Mouse (Mus musculus): ENCODE measurements around the gene Scgb1b29. TPM values are rescaled to one million over a fixed set of nuclear protein-coding genes. Genes with fewer than 3 reads are reported as not detected.
"Not testable (repeated sequence)": the region's sequence is repeated elsewhere in the genome, so short reads cannot be mapped to it uniquely, and the experiment has no call there.

Scgb1b29 gene
- not detected in 2 replicates for polyA plus RNA-seq (2012; rRNA removed)

DNA sequence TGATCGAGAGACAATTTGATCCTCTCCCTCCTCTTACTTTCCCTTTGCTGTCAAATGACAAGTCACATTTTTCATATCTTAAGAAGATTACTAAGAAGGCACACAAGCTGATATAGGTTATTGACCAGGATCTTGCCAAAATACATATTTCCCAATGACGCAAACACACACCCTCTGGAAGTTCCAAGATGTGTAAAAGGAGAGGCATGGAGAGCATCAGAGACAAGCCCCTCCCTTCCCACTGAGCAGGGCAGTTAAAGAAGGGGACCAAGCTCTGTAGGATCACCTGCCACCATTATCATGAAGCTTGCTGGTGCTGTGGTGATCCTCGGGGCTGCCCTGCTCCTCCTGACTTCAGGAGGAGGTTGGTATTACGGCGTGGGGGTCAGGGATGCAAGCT is at the start of gene Scgb1b29:
Gene Scgb1b29, plus strand, starts transcription at position 301 of the 400 bp plus-strand sequence.
- DNase-seq (ENCODE audit: extremely low spot score in 1 of 2, low spot score in 1 of 2), result not testable (repeated sequence)

DNA sequence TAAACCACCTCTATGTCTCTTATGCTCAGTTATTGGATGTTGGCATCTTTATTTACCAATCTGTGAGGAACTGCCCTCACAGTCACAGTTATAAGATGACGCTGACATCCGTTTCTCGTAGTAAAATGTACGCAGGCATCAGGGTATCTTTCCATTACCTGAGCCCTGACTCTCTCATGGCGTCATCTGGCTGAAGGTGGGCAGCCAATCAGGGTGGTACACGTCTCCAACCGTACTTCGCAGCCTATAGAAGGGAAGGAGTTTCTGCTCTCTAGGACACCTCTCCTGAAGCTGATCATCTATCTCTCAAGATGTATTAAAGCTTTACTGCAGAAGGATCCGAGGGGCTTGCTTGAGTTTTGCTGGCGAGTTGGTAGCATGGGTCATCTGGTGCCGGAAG is 12.7 kb upstream of the Scgb1b29 start:
- DNase-seq (ENCODE audit: extremely low spot score in 1 of 2, low spot score in 1 of 2), result not testable (repeated sequence)

Other genes with a start within 250 kb of the Scgb1b29 start
- not detected in 2 replicates for gene Scgb2b11, start 230.4 kb upstream of the Scgb1b29 start, polyA plus RNA-seq (2012; rRNA removed)
- gene Scgb1b11, start 218.7 kb upstream of the Scgb1b29 start, polyA plus RNA-seq (2012; rRNA removed), result not detected in 2 replicates
- gene Scgb2b12, start 114.3 kb upstream of the Scgb1b29 start, polyA plus RNA-seq (2012; rRNA removed), result not detected in 2 replicates
- gene Scgb1b12, start 107.4 kb upstream of the Scgb1b29 start, polyA plus RNA-seq (2012; rRNA removed), result not detected in 2 replicates

Data from frontal cortex, adult 2 months (tissue).